Mouse (Mus musculus): ENCODE results near the gene Armcx3.
"Not testable (repeated sequence)": the region's sequence is repeated elsewhere in the genome, so short reads cannot be mapped to it uniquely, and the experiment has no call there.

DNA sequence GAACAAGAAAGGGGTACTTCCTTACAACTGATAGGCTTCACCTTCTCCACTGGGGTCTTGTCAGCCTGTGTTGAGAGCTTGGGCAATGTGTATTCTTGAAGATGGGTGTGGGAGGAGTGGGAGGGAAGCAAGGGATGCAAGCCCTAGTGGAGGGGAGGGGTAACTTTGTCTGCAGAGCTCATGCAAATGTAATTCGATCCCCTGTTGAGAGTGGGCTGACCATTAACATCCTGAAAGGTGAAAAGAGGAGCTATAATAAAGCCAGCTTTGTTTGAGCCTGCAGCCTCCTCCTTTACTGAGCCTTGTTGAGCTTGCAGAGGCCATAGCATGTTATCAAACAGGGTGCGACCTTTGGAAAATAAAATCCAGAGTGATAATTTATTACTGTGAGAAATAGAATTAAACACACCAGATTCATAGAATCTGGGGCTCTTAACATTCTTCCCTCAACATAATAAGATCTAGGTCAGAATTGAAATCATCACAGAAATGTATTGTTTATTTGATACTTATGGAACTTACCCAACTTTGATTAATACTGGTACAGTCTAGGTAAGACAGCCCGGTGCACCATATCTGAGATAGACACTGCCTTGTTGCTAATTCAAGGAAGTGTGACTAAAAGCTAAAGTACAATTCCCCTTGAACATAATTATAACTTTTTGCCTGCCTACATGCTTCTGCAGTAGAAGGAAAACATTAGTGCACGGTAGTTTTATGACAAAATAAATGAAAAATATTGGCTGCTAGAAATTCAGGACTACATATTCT, 7.2 kb downstream of the Armcx3 start:
- not testable (repeated sequence) for TF ChIP-seq POLR2A (IDR thresholded peaks at IDR 0.05; ENCODE audit: low read depth, low read length); CTCF (IDR thresholded peaks at IDR 0.05; ENCODE audit: extremely low read depth, insufficient read depth, insufficient read length, insufficient replicate concordance)
